Mouse (Mus musculus): Measurements from ENCODE around the gene Ctps2. TPM values are rescaled to one million over a fixed set of nuclear protein-coding genes. Genes with fewer than 3 reads are reported as not detected.

The Ctps2 gene
- total RNA-seq, 2 experiments from 2014 or later: 52.8 to 57.9 TPM

GRCm38 (mm10) chrX:162915697-162916096, 14.7 kb downstream of the Ctps2 start:
- TF ChIP-seq CTCF (conservative IDR thresholded peaks at IDR 0.05): peak; percentile 83
- Histone ChIP-seq H3K4me3 (no peak overlapping the region), H3K27ac (no peak overlapping the region)
- DNase-seq (ENCODE audit: low spot score in 2 of 2): peak; percentile 11 to 53

GRCm38 (mm10) chrX:162921487-162922125, 20.6 kb downstream of the Ctps2 start:
- no peak for DNase-seq (ENCODE audit: low spot score in 2 of 2)
- no peak overlapping the region for H3K27ac ChIP-seq
- no peak for TF ChIP-seq CTCF (conservative IDR thresholded peaks at IDR 0.05)
- no peak overlapping the region for H3K4me3 ChIP-seq

- no peak overlapping the region for H3K4me3 ChIP-seq
- no peak for TF ChIP-seq CTCF (conservative IDR thresholded peaks at IDR 0.05)
- DNase-seq (ENCODE audit: low spot score in 2 of 2): no peak
- H3K27ac ChIP-seq: no peak overlapping the region
Observed at GRCm38 (mm10) chrX:162931467-162931866, 30.4 kb downstream of the Ctps2 start.

- no peak overlapping the region for H3K27ac ChIP-seq
- no peak; the same call in 1 of the 2 replicates for TF ChIP-seq CTCF (conservative IDR thresholded peaks at IDR 0.05)
- no peak for DNase-seq (ENCODE audit: low spot score in 2 of 2)
- H3K4me3 ChIP-seq: no peak overlapping the region
Observed at GRCm38 (mm10) chrX:162942027-162942426, 41.0 kb downstream of the Ctps2 start.

GRCm38 (mm10) chrX:162949811-162950439, 48.9 kb downstream of the Ctps2 start:
- TF ChIP-seq CTCF (conservative IDR thresholded peaks at IDR 0.05): peak; percentile 79
- H3K4me3 ChIP-seq: no peak overlapping the region
- DNase-seq (ENCODE audit: low spot score in 2 of 2): peak; percentile 37 to 55
- H3K27ac ChIP-seq: no peak overlapping the region

GRCm38 (mm10) chrX:162957921-162958320, 56.9 kb downstream of the Ctps2 start:
- no peak overlapping the region for H3K27ac ChIP-seq
- no peak for DNase-seq (ENCODE audit: low spot score in 2 of 2)
- no peak for TF ChIP-seq CTCF (conservative IDR thresholded peaks at IDR 0.05)
- H3K4me3 ChIP-seq: no peak overlapping the region

- TF ChIP-seq CTCF (conservative IDR thresholded peaks at IDR 0.05): no peak
- H3K4me3 ChIP-seq: no peak overlapping the region
- no peak overlapping the region for H3K27ac ChIP-seq
- no peak for DNase-seq (ENCODE audit: low spot score in 2 of 2)
Observed at GRCm38 (mm10) chrX:162963840-162964239, 62.8 kb downstream of the Ctps2 start.

- no peak for TF ChIP-seq CTCF (conservative IDR thresholded peaks at IDR 0.05)
- DNase-seq (ENCODE audit: low spot score in 2 of 2): no peak
- H3K4me3 ChIP-seq: no peak within 1 kb of the TSS
- H3K27ac ChIP-seq: no peak within 1 kb of the TSS
Observed at GRCm38 (mm10) chrX:162964383-162964782, 63.3 kb downstream of the Ctps2 start, which contains the start of gene S100g. Gene S100g (minus strand): TSS chrX:162964599.

- no peak for DNase-seq (ENCODE audit: low spot score in 2 of 2)
- no peak overlapping the region for H3K27ac ChIP-seq
- no peak overlapping the region for H3K4me3 ChIP-seq
- no peak for TF ChIP-seq CTCF (conservative IDR thresholded peaks at IDR 0.05)
Observed at GRCm38 (mm10) chrX:162967456-162967855, 66.4 kb downstream of the Ctps2 start.

GRCm38 (mm10) chrX:162976194-162976593, 75.2 kb downstream of the Ctps2 start:
- Histone ChIP-seq H3K4me3 (no peak overlapping the region), H3K27ac (no peak overlapping the region)
- no peak for DNase-seq (ENCODE audit: low spot score in 2 of 2)
- TF ChIP-seq CTCF (conservative IDR thresholded peaks at IDR 0.05): no peak

GRCm38 (mm10) chrX:162986876-162987495, 85.9 kb downstream of the Ctps2 start:
- DNase-seq (ENCODE audit: low spot score in 2 of 2): no peak
- Histone ChIP-seq H3K27ac (no peak overlapping the region), H3K4me3 (no peak overlapping the region)
- no peak for TF ChIP-seq CTCF (conservative IDR thresholded peaks at IDR 0.05)

- Histone ChIP-seq H3K4me3 (no peak overlapping the region), H3K27ac (no peak overlapping the region)
- no peak for DNase-seq (ENCODE audit: low spot score in 2 of 2)
- TF ChIP-seq CTCF (conservative IDR thresholded peaks at IDR 0.05): no peak
Observed at GRCm38 (mm10) chrX:162991396-162991795, 90.4 kb downstream of the Ctps2 start.

- Histone ChIP-seq H3K4me3 (no peak overlapping the region), H3K27ac (no peak overlapping the region)
- TF ChIP-seq CTCF (conservative IDR thresholded peaks at IDR 0.05): no peak
- no peak for DNase-seq (ENCODE audit: low spot score in 2 of 2)
Observed at GRCm38 (mm10) chrX:162992121-162992520, 91.1 kb downstream of the Ctps2 start.
